Mouse (Mus musculus): ENCODE measurements around the gene Coro2b. TPM values are rescaled to one million over a fixed set of nuclear protein-coding genes. Genes with fewer than 3 reads are reported as not detected.

The Coro2b gene
- polyA plus RNA-seq, 1 experiment from 2014 or later = 11.0 TPM

DNA sequence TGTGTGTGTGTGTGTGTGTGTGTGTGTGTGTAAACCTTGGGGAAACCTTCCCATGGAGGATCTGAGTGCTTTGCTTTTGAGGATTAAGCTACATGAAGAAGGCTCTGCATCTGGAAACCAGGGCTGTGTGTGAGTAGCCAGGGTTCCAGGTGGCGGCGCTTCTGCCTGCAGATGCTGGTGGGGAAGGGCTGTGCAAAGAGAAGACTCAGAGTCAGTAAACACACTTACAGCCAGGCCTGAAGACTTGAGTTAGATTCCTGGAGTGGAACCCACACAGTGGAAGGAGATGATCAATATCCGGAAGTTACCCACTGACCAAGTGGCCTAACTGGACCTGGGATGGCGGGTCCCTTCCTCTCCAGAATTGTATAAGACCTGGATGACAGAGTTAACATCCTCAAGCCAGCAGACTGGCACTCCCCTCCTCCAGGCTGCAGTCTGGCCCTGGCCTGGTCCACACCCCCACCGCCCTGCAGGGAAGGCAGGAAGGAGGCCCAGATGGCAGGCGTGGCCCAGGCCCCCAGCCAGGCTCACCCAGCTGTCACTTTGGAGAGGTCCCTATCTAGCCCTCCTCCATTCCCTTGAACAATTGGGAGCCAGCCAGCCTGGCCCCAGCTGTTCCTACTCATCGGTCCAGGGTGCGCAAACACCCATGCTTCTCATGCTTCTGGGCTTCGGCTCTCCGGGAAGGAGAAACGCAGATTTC, 59.9 kb downstream of the Coro2b start:
- no peak overlapping the region for H3K4me2 ChIP-seq (ENCODE audit: low read length)
- ATAC-seq (replicated peaks; ENCODE audit: low FRiP score, low read depth) = peak; percentile 63; the same call in 1 of the 2 replicates
- TF ChIP-seq CTCF (IDR thresholded peaks at IDR 0.05; ENCODE audit: low read depth) = no peak
- H3K27me3 ChIP-seq (ENCODE audit: insufficient read depth, low read length) = no peaks in the 10 kb centered on the region
- H3K9me3 ChIP-seq (replicated peaks; ENCODE audit: low read length) = no peaks in the 10 kb centered on the region
- no peaks in the 10 kb centered on the region for H3K36me3 ChIP-seq (ENCODE audit: insufficient read depth, low read length)
- 51% methylated on average over 11 of the region's 11 CpGs for WGBS
- DNase-seq (ENCODE audit: low spot score) = peak; percentile 69
- no peak overlapping the region for H3K9ac ChIP-seq (ENCODE audit: low read depth, low read length)
- H3K4me3 ChIP-seq (replicated peaks; ENCODE audit: low read depth, low read length) = no peak overlapping the region
- no peaks in the 10 kb centered on the region for H3K4me1 ChIP-seq (replicated peaks; ENCODE audit: insufficient read depth, low read length)
- 0 out of 2 replicates have a peak overlapping the region, but pooled peaks have one; percentile 27 for H3K27ac ChIP-seq

- Histone ChIP-seq H3K27me3 (ENCODE audit: insufficient read depth, low read length) (no peaks in the 10 kb centered on the region), H3K9me3 (replicated peaks; ENCODE audit: low read length) (no peaks in the 10 kb centered on the region), H3K4me2 (ENCODE audit: low read length) (no peak overlapping the region), H3K27ac (no peak overlapping the region), H3K36me3 (ENCODE audit: insufficient read depth, low read length) (no peaks in the 10 kb centered on the region), H3K4me3 (replicated peaks; ENCODE audit: low read depth, low read length) (no peak overlapping the region), H3K9ac (ENCODE audit: low read depth, low read length) (no peak overlapping the region), H3K4me1 (replicated peaks; ENCODE audit: insufficient read depth, low read length) (no peaks in the 10 kb centered on the region)
- 80% methylated on average over 2 of the region's 2 CpGs for WGBS
- DNase-seq (ENCODE audit: low spot score) (peak; percentile 38), ATAC-seq (replicated peaks; ENCODE audit: low FRiP score, low read depth) (no peak)
- TF ChIP-seq CTCF (IDR thresholded peaks at IDR 0.05; ENCODE audit: low read depth) = no peak
These were observed 62.6 kb downstream of the Coro2b start for GRCm38 (mm10) chr9:62474206-62474605.

DNA sequence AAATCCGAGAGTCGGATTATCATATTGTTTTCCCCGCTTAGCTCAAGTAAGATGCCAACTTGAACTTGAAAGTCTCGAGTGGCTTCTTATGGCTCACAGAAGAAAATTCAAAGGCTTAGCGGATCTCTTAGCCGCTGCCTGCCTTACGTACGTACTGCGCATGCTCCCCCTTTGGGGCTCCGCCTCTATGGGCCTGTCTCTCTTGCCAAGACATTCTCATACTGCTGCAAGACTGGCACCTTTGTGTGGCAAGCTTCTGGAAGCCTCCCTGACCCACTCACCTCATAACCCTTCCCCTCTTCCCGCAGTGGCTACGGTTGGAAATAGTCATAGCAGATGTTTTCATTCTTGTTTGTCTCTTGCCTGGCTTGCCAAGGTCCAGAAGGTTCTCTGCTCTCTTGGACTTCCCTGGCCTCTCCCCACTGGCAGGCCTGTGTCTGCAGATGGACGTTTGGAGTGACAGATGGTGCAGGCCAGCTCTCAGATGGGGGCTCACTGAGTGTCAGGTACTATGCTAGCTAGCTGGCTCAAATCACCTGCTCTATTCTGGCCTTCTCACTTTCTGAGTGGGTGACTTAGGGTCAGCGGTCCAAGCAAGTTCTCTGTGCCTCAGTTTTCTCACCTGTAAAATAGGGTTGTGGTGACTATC, 65.2 kb downstream of the Coro2b start:
- 87% methylated on average over 14 of the region's 14 CpGs for WGBS
- Histone ChIP-seq H3K4me1 (replicated peaks; ENCODE audit: insufficient read depth, low read length) (no peaks in the 10 kb centered on the region), H3K36me3 (ENCODE audit: insufficient read depth, low read length) (no peaks in the 10 kb centered on the region), H3K27me3 (ENCODE audit: insufficient read depth, low read length) (no peaks in the 10 kb centered on the region), H3K9me3 (replicated peaks; ENCODE audit: low read length) (no peaks in the 10 kb centered on the region), H3K4me3 (replicated peaks; ENCODE audit: low read depth, low read length) (no peak overlapping the region), H3K9ac (ENCODE audit: low read depth, low read length) (no peak overlapping the region), H3K27ac (no peak overlapping the region), H3K4me2 (ENCODE audit: low read length) (no peak overlapping the region)
- TF ChIP-seq CTCF (IDR thresholded peaks at IDR 0.05; ENCODE audit: low read depth) = no peak
- ATAC-seq (replicated peaks; ENCODE audit: low FRiP score, low read depth) = no peak
- no peak for DNase-seq (ENCODE audit: low spot score)

GRCm38 (mm10) chr9:62471041-62471440, 65.8 kb downstream of the Coro2b start:
- Histone ChIP-seq H3K4me2 (ENCODE audit: low read length) (no peak overlapping the region), H3K9ac (ENCODE audit: low read depth, low read length) (no peak overlapping the region), H3K36me3 (ENCODE audit: insufficient read depth, low read length) (no peaks in the 10 kb centered on the region), H3K4me1 (replicated peaks; ENCODE audit: insufficient read depth, low read length) (no peaks in the 10 kb centered on the region), H3K9me3 (replicated peaks; ENCODE audit: low read length) (no peaks in the 10 kb centered on the region), H3K27me3 (ENCODE audit: insufficient read depth, low read length) (no peaks in the 10 kb centered on the region), H3K4me3 (replicated peaks; ENCODE audit: low read depth, low read length) (no peak overlapping the region), H3K27ac (no peak overlapping the region)
- DNase-seq (ENCODE audit: low spot score) (no peak), ATAC-seq (replicated peaks; ENCODE audit: low FRiP score, low read depth) (no peak)
- 91% methylated on average over 14 of the region's 14 CpGs for WGBS
- TF ChIP-seq CTCF (IDR thresholded peaks at IDR 0.05; ENCODE audit: low read depth) = no peak

- peak; percentile 48; the same call in 1 of the 2 replicates for ATAC-seq (replicated peaks; ENCODE audit: low FRiP score, low read depth)
- Histone ChIP-seq H3K4me2 (ENCODE audit: low read length) (no peak overlapping the region), H3K27me3 (ENCODE audit: insufficient read depth, low read length) (no peaks in the 10 kb centered on the region), H3K4me1 (replicated peaks; ENCODE audit: insufficient read depth, low read length) (no peaks in the 10 kb centered on the region), H3K4me3 (replicated peaks; ENCODE audit: low read depth, low read length) (no peak overlapping the region), H3K27ac (no peak overlapping the region), H3K9me3 (replicated peaks; ENCODE audit: low read length) (no peaks in the 10 kb centered on the region), H3K36me3 (ENCODE audit: insufficient read depth, low read length) (no peaks in the 10 kb centered on the region), H3K9ac (ENCODE audit: low read depth, low read length) (no peak overlapping the region)
- peak; percentile 98 for TF ChIP-seq CTCF (IDR thresholded peaks at IDR 0.05; ENCODE audit: low read depth)
- peak; percentile 87 for DNase-seq (ENCODE audit: low spot score)
- 10% methylated on average over 1 of the region's 1 CpGs for WGBS
These were observed 66.4 kb downstream of the Coro2b start for GRCm38 (mm10) chr9:62470398-62470797.

GRCm38 (mm10) chr9:62469696-62470095, 67.1 kb downstream of the Coro2b start:
- no peaks in the 10 kb centered on the region for H3K36me3 ChIP-seq (ENCODE audit: insufficient read depth, low read length)
- TF ChIP-seq CTCF (IDR thresholded peaks at IDR 0.05; ENCODE audit: low read depth) = no peak
- no peaks in the 10 kb centered on the region for H3K27me3 ChIP-seq (ENCODE audit: insufficient read depth, low read length)
- no peaks in the 10 kb centered on the region for H3K9me3 ChIP-seq (replicated peaks; ENCODE audit: low read length)
- no peak overlapping the region for H3K27ac ChIP-seq
- WGBS = 89% methylated on average over 10 of the region's 10 CpGs
- DNase-seq (ENCODE audit: low spot score) (no peak), ATAC-seq (replicated peaks; ENCODE audit: low FRiP score, low read depth) (no peak)
- H3K9ac ChIP-seq (ENCODE audit: low read depth, low read length) = no peak overlapping the region
- H3K4me1 ChIP-seq (replicated peaks; ENCODE audit: insufficient read depth, low read length) = no peaks in the 10 kb centered on the region
- no peak overlapping the region for H3K4me3 ChIP-seq (replicated peaks; ENCODE audit: low read depth, low read length)
- H3K4me2 ChIP-seq (ENCODE audit: low read length) = no peak overlapping the region
